Mouse (Mus musculus) midbrain, embryonic 11.5 days (tissue): ENCODE measurements around the gene Fastk. TPM values are rescaled to one million over a fixed set of nuclear protein-coding genes. Genes with fewer than 3 reads are reported as not detected.

ENCODE experiments used
- ATAC-seq: fragments of 200-750 bp; cut with Nextera tagmentation; 2 replicates; pipeline ENCODE4 v1.8.0; 2017; ENCODE audit warnings: moderate TSS enrichment, moderate library complexity; ENCODE audit not compliant: low FRiP score
- DNase-seq: peaks from one replicate; pipeline ENCODE4 v3.0.0; 2015; ENCODE audit warnings: low spot score; ENCODE audit errors: missing footprints
- H3K27ac ChIP-seq: fragments of 300-500 bp; sonication (generic); 2 replicates; pipeline ENCODE4 v1.5.1; 2014; ENCODE audit warnings: low read depth, low read length
- H3K27me3 ChIP-seq: fragments of 300-500 bp; sonication (generic); 2 replicates; pipeline ENCODE4 v1.6.1; 2014; ENCODE audit warnings: mild to moderate bottlenecking, low read length, moderate library complexity, mixed read lengths; ENCODE audit not compliant: control insufficient read depth, insufficient read depth
- H3K36me3 ChIP-seq: fragments of 300-500 bp; sonication (generic); 2 replicates; pipeline ENCODE4 v1.6.1; 2014; ENCODE audit warnings: mild to moderate bottlenecking, low read length, moderate library complexity, mixed read lengths; ENCODE audit not compliant: control insufficient read depth, insufficient read depth
- H3K4me1 ChIP-seq: fragments of 300-500 bp; sonication (generic); 2 replicates; pipeline ENCODE4 v1.6.1; 2014; ENCODE audit warnings: low read length; ENCODE audit not compliant: control insufficient read depth, insufficient read depth
- H3K4me2 ChIP-seq: fragments of 300-500 bp; sonication (generic); 2 replicates; pipeline ENCODE4 v1.6.1; 2014; ENCODE audit warnings: mild to moderate bottlenecking, moderate library complexity
- H3K4me3 ChIP-seq: fragments of 300-500 bp; sonication (generic); 2 replicates; pipeline ENCODE4 v1.5.1; 2014; ENCODE audit warnings: low read depth, low read length
- H3K9ac ChIP-seq: fragments of 300-500 bp; sonication (generic); 2 replicates; pipeline ENCODE4 v1.6.1; 2014; ENCODE audit warnings: low read length
- H3K9me3 ChIP-seq: fragments of 300-500 bp; sonication (generic); 2 replicates; pipeline ENCODE4 v1.6.1; 2016; ENCODE audit warnings: low read length; ENCODE audit not compliant: control insufficient read depth
- WGBS: fragments of 180-500 bp; shearing (Covaris S2); extraction: QIAGEN DNeasy Blood & Tissue Kit; methylation state at CpG from one replicate; pipeline ENCODE4 v1.1.7; 2014; 5-methylcytosine and 5-hydroxymethylcytosine counted together
- polyA plus RNA-seq: library from polyadenylated mRNA; unstranded; fragments of >200 nt; fragmentation: Nextera tagmentation; extraction: Ambion mirVana; gene quantifications from 2 replicates; pipeline ENCODE4 v1.2.1, GENCODE M21; 2014

Gene Fastk
- polyA plus RNA-seq, 1 experiment from 2014 or later, result 84.6 TPM

DNA sequence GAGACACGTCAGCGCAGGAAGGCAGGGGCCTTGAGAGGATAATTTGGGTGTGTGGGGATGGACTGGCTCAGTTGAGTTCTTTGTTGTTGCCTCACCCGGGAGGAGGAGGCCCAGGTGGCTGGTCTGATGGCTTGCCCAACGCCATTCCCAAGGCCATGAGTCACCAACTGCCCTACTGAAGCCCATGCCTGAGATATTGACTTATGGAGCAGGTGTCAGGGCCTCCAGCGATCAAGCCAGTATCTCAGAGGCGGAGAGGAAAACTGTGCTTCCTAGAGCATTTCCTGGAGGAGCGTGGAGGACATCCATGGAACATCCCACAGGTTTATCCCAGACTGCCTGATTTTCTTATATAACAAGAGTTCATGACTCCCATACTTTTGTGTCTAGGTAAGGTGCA lies 52.4 kb downstream of the Fastk start:
- no peak for DNase-seq
- Histone ChIP-seq H3K27me3 (peaks cover 15% of the 10 kb centered on the region), H3K4me2 (no peak overlapping the region), H3K4me1 (peaks cover 11% of the 10 kb centered on the region; the same call in 1 of the 2 replicates), H3K36me3 (no peaks in the 10 kb centered on the region), H3K4me3 (no peak overlapping the region), H3K27ac (no peak overlapping the region), H3K9me3 (no peaks in the 10 kb centered on the region), H3K9ac (no peak overlapping the region)
- no peak for ATAC-seq
- 85% methylated on average over 7 of the region's 7 CpGs for WGBS

DNA sequence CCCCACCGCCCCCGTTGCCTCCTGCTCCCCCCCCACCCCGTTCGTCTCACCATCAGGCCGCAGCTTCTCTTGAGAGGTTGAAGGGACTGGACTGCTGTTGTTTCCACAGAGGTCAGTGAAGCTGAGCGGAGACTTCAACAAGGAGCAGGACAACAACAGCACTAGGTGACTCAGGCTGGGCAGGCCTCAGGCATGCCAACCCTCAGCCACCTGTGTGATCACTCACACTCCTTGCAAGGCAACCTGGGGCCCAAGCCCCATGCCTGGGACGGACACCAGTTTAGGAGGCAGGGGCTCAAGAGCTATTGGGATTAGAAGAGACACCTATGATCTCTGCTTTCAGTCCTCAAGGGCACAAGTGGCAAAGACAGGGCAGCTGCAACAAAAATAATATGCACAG lies 53.2 kb downstream of the Fastk start, which contains the start of gene Atg9b:
TSS of gene Atg9b (minus strand) at position 280 of the 400 bp plus-strand sequence.
- H3K36me3 ChIP-seq, result no peaks in the 10 kb centered on the region
- H3K27me3 ChIP-seq, result peaks cover 23% of the 10 kb centered on the region
- WGBS, result 84% methylated on average over 7 of the region's 7 CpGs

DNA sequence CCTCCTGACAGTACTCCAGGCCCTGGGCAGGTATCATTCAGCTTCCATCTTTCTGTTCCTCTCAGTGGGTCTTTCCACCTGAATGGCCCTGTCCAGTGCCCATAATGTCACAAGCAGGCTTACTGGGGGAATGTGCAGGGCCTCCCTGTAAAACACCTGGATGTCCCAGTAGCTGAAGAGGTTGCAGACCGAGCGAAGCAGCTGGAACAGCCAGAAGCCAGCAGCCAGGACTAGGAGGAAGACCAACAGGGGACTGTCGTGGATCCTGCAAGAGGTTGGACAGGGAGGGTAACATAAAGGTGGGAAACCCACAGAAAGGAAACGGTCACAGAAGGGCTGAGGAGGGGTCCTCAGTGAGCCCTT lies 55.4 kb downstream of the Fastk start:
- Histone ChIP-seq H3K27me3 (peaks cover 31% of the 10 kb centered on the region), H3K27ac (no peak overlapping the region)

More for the DNA sequence above, 53.2 kb downstream of the Fastk start, which contains the start of gene Atg9b:
- Histone ChIP-seq H3K9me3 (no peaks in the 10 kb centered on the region), H3K4me2 (no peak within 1 kb of the TSS), H3K27ac (no peak within 1 kb of the TSS), H3K9ac (no peak within 1 kb of the TSS), H3K4me1 (peaks cover 19% of the 10 kb centered on the region), H3K4me3 (no peak within 1 kb of the TSS)
- DNase-seq (no peak), ATAC-seq (no peak)

DNA sequence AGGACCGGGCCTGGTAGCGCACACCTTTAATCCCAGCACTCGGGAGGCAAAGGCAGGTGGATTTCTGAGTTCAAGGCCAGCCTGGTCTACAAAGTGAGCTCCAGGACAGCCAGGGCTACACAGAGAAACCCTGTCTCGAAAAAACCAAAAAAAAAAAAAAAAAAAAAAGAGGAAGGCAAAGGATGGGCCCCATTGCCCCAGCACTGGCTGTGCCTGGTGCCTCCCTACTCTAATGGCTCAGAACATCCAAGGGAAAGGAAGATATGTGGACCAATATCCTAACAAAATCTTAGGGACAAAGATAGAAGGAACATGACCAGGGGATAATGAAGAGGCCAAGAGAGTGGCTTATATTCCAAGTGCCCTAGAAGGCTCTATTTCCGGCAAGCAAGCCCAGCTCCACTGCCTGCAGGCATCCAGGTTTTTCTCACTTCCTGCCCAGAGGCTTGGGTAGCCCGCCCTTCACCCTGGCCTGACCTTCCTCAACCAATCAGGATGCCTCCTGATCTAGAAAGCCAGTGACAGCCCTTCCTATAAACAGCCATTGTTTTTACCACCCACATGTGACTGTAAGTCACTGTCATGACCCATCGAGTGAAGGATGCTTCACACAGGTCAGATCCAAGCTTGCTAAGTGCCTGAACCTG lies 56.0 kb downstream of the Fastk start:
- 62% methylated on average over 6 of the region's 7 CpGs for WGBS
- DNase-seq, result no peak
- H3K27ac ChIP-seq, result no peak overlapping the region

More for the DNA sequence above, 55.4 kb downstream of the Fastk start:
- Histone ChIP-seq H3K9me3 (no peaks in the 10 kb centered on the region), H3K4me2 (no peak overlapping the region), H3K4me1 (peaks cover 18% of the 10 kb centered on the region), H3K9ac (no peak overlapping the region), H3K4me3 (no peak overlapping the region), H3K36me3 (no peaks in the 10 kb centered on the region)
- WGBS, result 74% methylated on average over 4 of the region's 4 CpGs
- DNase-seq (no peak), ATAC-seq (no peak)

More for the DNA sequence above, 56.0 kb downstream of the Fastk start:
- Histone ChIP-seq H3K27me3 (peaks cover 31% of the 10 kb centered on the region), H3K4me2 (no peak overlapping the region), H3K9me3 (no peaks in the 10 kb centered on the region), H3K4me3 (no peak overlapping the region), H3K36me3 (no peaks in the 10 kb centered on the region), H3K4me1 (peaks cover 18% of the 10 kb centered on the region), H3K9ac (no peak overlapping the region)
- ATAC-seq, result no peak

Other genes starting within 250 kb of the Fastk start
- gene Kcnh2, start 93.7 kb downstream of the Fastk start, polyA plus RNA-seq, result 12.5 and 16.2 TPM in 2 replicates
- gene Nos3, start 80.5 kb downstream of the Fastk start, polyA plus RNA-seq, result 4.9 and 5.5 TPM in 2 replicates
- 0.40 and 0.66 TPM in 2 replicates for gene Atg9b, start 53.1 kb downstream of the Fastk start, polyA plus RNA-seq
- 32.5 and 34.1 TPM in 2 replicates for gene Abcb8, start 51.6 kb downstream of the Fastk start, polyA plus RNA-seq
- 0.30 TPM in 1 of 2 replicates, not detected in the other for gene Asic3, start 31.9 kb downstream of the Fastk start, polyA plus RNA-seq
- gene Cdk5, start 21.8 kb downstream of the Fastk start, polyA plus RNA-seq, result 52.8 and 58.1 TPM in 2 replicates
- 16.7 and 21.5 TPM in 2 replicates for gene Slc4a2, start 21.4 kb downstream of the Fastk start, polyA plus RNA-seq
- 30.5 and 32.3 TPM in 2 replicates for gene Tmub1, start 2.6 kb upstream of the Fastk start, polyA plus RNA-seq
- gene Agap3, start 6.9 kb upstream of the Fastk start, polyA plus RNA-seq, result 43.1 and 57.0 TPM in 2 replicates
- gene Gbx1, start 81.9 kb upstream of the Fastk start, polyA plus RNA-seq, result 0.15 TPM in 1 of 2 replicates, not detected in the other
- 0.25 TPM in 2 replicates for gene Asb10, start 95.7 kb upstream of the Fastk start, polyA plus RNA-seq
- gene 4931409K22Rik, start 111.5 kb upstream of the Fastk start, polyA plus RNA-seq, result not detected in 2 replicates
- gene Abcf2, start 132.2 kb upstream of the Fastk start, polyA plus RNA-seq, result 143 and 147 TPM in 2 replicates
- 7.2 and 9.6 TPM in 2 replicates for gene Chpf2, start 141.5 kb upstream of the Fastk start, polyA plus RNA-seq
- gene Smarcd3, start 179.1 kb upstream of the Fastk start, polyA plus RNA-seq, result 56.8 and 60.2 TPM in 2 replicates
- 36.8 and 38.8 TPM in 2 replicates for gene Nub1, start 240.2 kb upstream of the Fastk start, polyA plus RNA-seq